Mouse (Mus musculus): Measurements from ENCODE around the gene Crtc1. TPM values are rescaled to one million over a fixed set of nuclear protein-coding genes. Genes with fewer than 3 reads are reported as not detected.
A peak's percentile ranks its signal among the peaks of the same experiment; 100 is the strongest.

The Crtc1 gene
- total RNA-seq (2012; rRNA removed) = 3.0 and 3.3 TPM in 2 replicates
- polyA plus RNA-seq (2012; ENCODE audit: insufficient read depth in 1 of 2, insufficient read length in 2 of 2, low read depth in 1 of 2, low replicate concordance in 2 of 2, missing spikeins in 1 of 2) = 10 to 100 TPM in 1 of 2 experiments, not detected in 1; 18.0 TPM

DNA sequence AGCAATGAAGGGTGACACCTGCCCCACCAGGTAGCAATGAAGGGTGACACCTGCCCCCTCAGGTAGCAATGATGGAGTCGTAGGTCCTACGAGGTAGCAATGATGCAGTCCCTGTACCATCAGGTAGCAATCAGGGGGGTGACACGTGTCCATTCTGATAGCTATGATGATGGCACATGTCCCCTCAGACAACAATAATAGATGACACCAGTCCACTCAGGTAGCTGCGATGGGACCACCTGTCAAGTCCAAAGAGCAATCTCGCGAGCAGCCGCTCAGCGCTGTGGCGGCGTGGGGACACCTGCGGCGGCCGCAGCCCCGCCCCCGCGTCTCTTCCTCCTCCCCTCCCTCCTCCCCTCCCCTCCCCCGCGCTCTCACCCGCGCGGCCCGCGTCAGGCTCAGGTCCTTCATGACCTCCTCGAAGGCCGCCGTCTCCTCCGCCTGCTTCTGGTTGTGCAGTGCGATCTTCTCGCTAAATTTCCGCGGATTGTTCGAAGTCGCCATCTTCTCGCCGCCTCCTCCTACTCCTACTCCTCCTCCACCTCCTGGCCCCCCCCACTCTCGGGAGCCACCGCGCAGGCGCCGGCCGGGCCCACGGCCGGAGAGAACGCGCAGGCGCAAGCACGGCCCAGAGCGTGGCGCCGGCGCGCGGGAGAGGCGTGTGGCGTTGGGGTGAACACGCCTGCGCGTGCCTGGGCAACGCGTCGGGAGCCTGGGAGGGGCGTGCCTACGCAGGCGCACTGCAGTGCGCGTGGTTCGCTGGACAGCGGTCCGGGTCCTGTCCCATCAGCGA lies at the start of gene Crtc1:
Crtc1 (minus strand) TSS at position 525 of the 793 bp plus-strand sequence.
- Histone ChIP-seq H3K27ac (ENCODE audit: control insufficient read depth, low read depth, low read length) (peak within 1 kb of the TSS; percentile 68), H3K4me1 (ENCODE audit: control insufficient read depth in 1 of 2, insufficient read depth in 2 of 2, low read length in 2 of 2) (peaks cover 2 to 15% of the 10 kb centered on the region in 2 experiments; a peak in 3 of 4 replicates), H3K79me2 (ENCODE audit: control insufficient read depth, insufficient read depth, low read length, poor library complexity) (peaks cover 17% of the 10 kb centered on the region), H3K27me3 (ENCODE audit: control insufficient read depth in 1 of 2, insufficient read depth in 2 of 2, low read length in 2 of 2) (no peaks in the 10 kb centered on the region), H3K36me3 (ENCODE audit: control insufficient read depth in 1 of 2, insufficient read depth in 2 of 2, low read length in 2 of 2) (peaks cover 0 to 3% of the 10 kb centered on the region in 2 experiments; a peak in 1 of 4 replicates), H3K9me3 (replicated peaks; ENCODE audit: insufficient read depth, low read length) (no peaks in the 10 kb centered on the region), H3K4me3 (ENCODE audit: control insufficient read depth in 1 of 2, insufficient read depth in 1 of 2, low read depth in 2 of 2, low read length in 2 of 2) (peak within 1 kb of the TSS; percentile 77 to 96), H3K9ac (ENCODE audit: control insufficient read depth, low read depth, low read length, poor library complexity, severe bottlenecking) (peak within 1 kb of the TSS; percentile 88)
- peak; percentile 96 for DNase-seq (ENCODE audit: low read depth, low spot score)
- no peak for TF ChIP-seq RAD21 (IDR thresholded peaks at IDR 0.05; ENCODE audit: low read depth, low read length)
- TF ChIP-seq MAX (IDR thresholded peaks at IDR 0.05; ENCODE audit: low read length) = peak; percentile 84
- TF ChIP-seq SMC3 (IDR thresholded peaks at IDR 0.05; ENCODE audit: low read depth, low read length) = no peak
- TF ChIP-seq HCFC1 (IDR thresholded peaks at IDR 0.05; ENCODE audit: low read depth, low read length) = peak; percentile 76
- no peak for TF ChIP-seq MYB (IDR thresholded peaks at IDR 0.05; ENCODE audit: low read depth, low read length)
- TF ChIP-seq ELF1 (IDR thresholded peaks at IDR 0.05; ENCODE audit: low read depth, low read length) = no peak
- TF ChIP-seq EP300 (IDR thresholded peaks at IDR 0.05; ENCODE audit: low read depth in 1 of 2, low read length in 2 of 2) = no peak
- peak; percentile 96 for TF ChIP-seq NELFE (IDR thresholded peaks at IDR 0.05; ENCODE audit: low read depth, low read length)
- TF ChIP-seq MAZ (IDR thresholded peaks at IDR 0.05; ENCODE audit: low read depth, low read length) = peak; percentile 97
- TF ChIP-seq CHD2 (IDR thresholded peaks at IDR 0.05; ENCODE audit: low read length) = peak; percentile 76
- peak; percentile 42; the same call in 1 of the 2 replicates for TF ChIP-seq USF1 (IDR thresholded peaks at IDR 0.05; ENCODE audit: low read depth, low read length)
- no peak for TF ChIP-seq ZKSCAN1 (IDR thresholded peaks at IDR 0.05; ENCODE audit: low read depth, low read length)
- TF ChIP-seq GABPA (IDR thresholded peaks at IDR 0.05; ENCODE audit: low read depth, low read length) = no peak
- TF ChIP-seq USF2 (IDR thresholded peaks at IDR 0.05; ENCODE audit: borderline replicate concordance in 1 of 2, insufficient read depth in 1 of 2, low read depth in 1 of 2, low read length in 2 of 2) = no peak
- TF ChIP-seq NRF1 (IDR thresholded peaks at IDR 0.05; ENCODE audit: insufficient read depth, low read depth, low read length, poor library complexity, severe bottlenecking) = peak; percentile 96
- no peak for TF ChIP-seq TBP (IDR thresholded peaks at IDR 0.05; ENCODE audit: low read depth, low read length)
- TF ChIP-seq MEF2A (IDR thresholded peaks at IDR 0.05; ENCODE audit: extremely low read depth, insufficient replicate concordance, low read depth, low read length, poor library complexity, severe bottlenecking) = no peak
- no peak for TF ChIP-seq ETS1 (IDR thresholded peaks at IDR 0.05; ENCODE audit: low read depth, low read length)
- TF ChIP-seq E2F4 (IDR thresholded peaks at IDR 0.05; ENCODE audit: borderline replicate concordance, low read depth, low read length) = no peak
- 0 out of 2 replicates have a peak, but pooled peaks have one; percentile 96 for TF ChIP-seq POLR2AphosphoS2 (IDR thresholded peaks at IDR 0.05; ENCODE audit: low read length)
- no peak; the same call in 1 of the 2 replicates for TF ChIP-seq KAT2A (conservative IDR thresholded peaks at IDR 0.05; ENCODE audit: low read depth, low read length)
- TF ChIP-seq ZMIZ1 (IDR thresholded peaks at IDR 0.05; ENCODE audit: low read depth, low read length) = no peak; the same call in 1 of the 2 replicates
- TF ChIP-seq BHLHE40 (IDR thresholded peaks at IDR 0.05; ENCODE audit: borderline replicate concordance, low read depth, low read length) = no peak
- TF ChIP-seq UBTF (IDR thresholded peaks at IDR 0.05; ENCODE audit: borderline replicate concordance, insufficient read depth, low read depth, low read length) = no peak
- no peak for TF ChIP-seq GATA1 (IDR thresholded peaks at IDR 0.05; ENCODE audit: low read depth, low read length)
- peak; percentile 60 for TF ChIP-seq SIN3A (IDR thresholded peaks at IDR 0.05; ENCODE audit: low read length)
- no peak for TF ChIP-seq TAL1 (IDR thresholded peaks at IDR 0.05; ENCODE audit: low read length)
- no peak for TF ChIP-seq JUND (IDR thresholded peaks at IDR 0.05; ENCODE audit: low read depth, low read length)
- no peak for TF ChIP-seq RCOR1 (IDR thresholded peaks at IDR 0.05; ENCODE audit: low read depth, low read length)
- no peak for TF ChIP-seq CTCF (IDR thresholded peaks at IDR 0.05 in 2 of 3, conservative IDR thresholded peaks at IDR 0.05 in 1 of 3; ENCODE audit: control insufficient read depth in 1 of 3, insufficient read depth in 1 of 3, low read depth in 2 of 3, low read length in 3 of 3, poor library complexity in 1 of 3, severe bottlenecking in 1 of 3)
- no peak for TF ChIP-seq ZNF384 (IDR thresholded peaks at IDR 0.05; ENCODE audit: low read depth, low read length)
- TF ChIP-seq MXI1 (IDR thresholded peaks at IDR 0.05; ENCODE audit: low read depth, low read length) = peak; percentile 91
- no peak for TF ChIP-seq POLR2AphosphoS5 (IDR thresholded peaks at IDR 0.05; ENCODE audit: borderline replicate concordance, low read depth, low read length)
- TF ChIP-seq MYC (IDR thresholded peaks at IDR 0.05; ENCODE audit: low read depth, low read length) = peak; percentile 77; the same call in 1 of the 2 replicates
- no peak for TF ChIP-seq CHD1 (IDR thresholded peaks at IDR 0.05; ENCODE audit: low read depth, low read length)
